ENCODE assay signal across 23 mouse cellular contexts in genomic region chr10:94540241-94540640, GRCm38 (mm10).
DNase-seq lines count a peak whose midpoint lies in the region; ATAC-seq and TF ChIP-seq lines count a peak whose summit lies in the region.
"Had no signal": no experiment of that assay in that cellular context is flagged by ENCODE, and none has a peak within 500 bp of the region (broad histone marks: within the 10 kb centered on the region; RNA-seq: fewer than 3 reads in every experiment).

No protein-coding gene starts in this region.

- no peak for TF ChIP-seq CTCF in layer of hippocampus, adult 2 months (conservative IDR thresholded peaks at IDR 0.05)

- peak; percentile 96 for DNase-seq in heart, adult 11 months
- no peak for DNase-seq in heart, adult 18-20 months
- no peak for DNase-seq in heart, postnatal 10 days
- DNase-seq in layer of hippocampus, adult 2 months (ENCODE audit: low spot score in 2 of 2), result no peak
- no peak for DNase-seq in layer of hippocampus, adult 8-10 months (ENCODE audit: low spot score in 2 of 2)
- DNase-seq: adrenal gland, adult 8-10 months; adrenal gland, postnatal 14 days; adrenal gland, postnatal 36 days; B cell, adult 2 months; cerebellum, adult 11-12 months; cerebellum, adult 2 months; cerebellum, adult 9-10 months; cerebellum, postnatal 10 days; cerebellum, postnatal 25 days had no signal

- peaks cover 4% of the 10 kb centered on the region; the same call in 1 of the 2 replicates for H3K9me3 ChIP-seq in heart, embryonic 11.5 days (replicated peaks; ENCODE audit: control insufficient read depth, low read length)
- H3K9me3 ChIP-seq: forebrain, embryonic 15.5 days had no signal

- no peaks in the 10 kb centered on the region for H3K27me3 ChIP-seq in heart, embryonic 11.5 days (ENCODE audit: control insufficient read depth, insufficient read depth, low read length)
- H3K27me3 ChIP-seq: CH12.LX; embryonic facial prominence, embryonic 12.5 days; forebrain, embryonic 13.5 days; forebrain, embryonic 15.5 days; Patski had no signal

- intact Hi-C loops in heart, postnatal 10 days (cut with DNase I), result no loop called here

- no peaks in the 10 kb centered on the region for H3K36me3 ChIP-seq in heart, embryonic 11.5 days (ENCODE audit: control insufficient read depth, insufficient read depth, low read length)
- H3K36me3 ChIP-seq: forebrain, embryonic 15.5 days had no signal

- WGBS in heart, embryonic 11.5 days (ENCODE audit: insufficient replicate concordance), result 47% methylated on average over 4 of the region's 4 CpGs

- no peak overlapping the region for H3K4me2 ChIP-seq in heart, embryonic 11.5 days
- H3K4me2 ChIP-seq: embryonic facial prominence, embryonic 12.5 days; forebrain, embryonic 13.5 days; forebrain, embryonic 15.5 days had no signal

- peaks cover 19% of the 10 kb centered on the region for H3K4me1 ChIP-seq in heart, embryonic 11.5 days (ENCODE audit: control insufficient read depth, insufficient read depth, low read length)

- H3K4me3 ChIP-seq in heart, embryonic 11.5 days (ENCODE audit: low read depth, low read length), result no peak overlapping the region
- no peak overlapping the region for H3K4me3 ChIP-seq in layer of hippocampus, adult 2 months
- H3K4me3 ChIP-seq: embryonic facial prominence, embryonic 10.5 days; embryonic facial prominence, embryonic 12.5 days; forebrain, embryonic 13.5 days; forebrain, embryonic 15.5 days had no signal

- ATAC-seq in heart, embryonic 11.5 days (replicated peaks; ENCODE audit: insufficient number of reproducible peaks, low FRiP score, low TSS enrichment), result 0 out of 2 replicates have a peak, but pooled peaks have one; percentile 31
- ATAC-seq: activated CD4-positive, CD25-positive, alpha-beta regulatory T cell, adult 4 months; CD4-positive, CD25-positive, alpha-beta regulatory T cell, adult 4 months; forebrain, embryonic 13.5 days; forebrain, embryonic 15.5 days; Patski had no signal

- 0 out of 2 replicates have a peak overlapping the region, but pooled peaks have one; percentile 29 for H3K27ac ChIP-seq in heart, embryonic 11.5 days (ENCODE audit: low read depth, low read length)
- peak overlapping the region; percentile 23; the same call in 1 of the 2 replicates for H3K27ac ChIP-seq in layer of hippocampus, adult 2 months
- H3K27ac ChIP-seq: embryonic facial prominence, embryonic 10.5 days; embryonic facial prominence, embryonic 12.5 days; forebrain, embryonic 13.5 days; forebrain, embryonic 15.5 days had no signal

- H3K9ac ChIP-seq in heart, embryonic 11.5 days (ENCODE audit: low read depth, low read length), result no peak overlapping the region
- H3K9ac ChIP-seq: embryonic facial prominence, embryonic 12.5 days; forebrain, embryonic 13.5 days; forebrain, embryonic 15.5 days had no signal
